ENCODE assay signal across 17 mouse cellular contexts in the genomic region with DNA sequence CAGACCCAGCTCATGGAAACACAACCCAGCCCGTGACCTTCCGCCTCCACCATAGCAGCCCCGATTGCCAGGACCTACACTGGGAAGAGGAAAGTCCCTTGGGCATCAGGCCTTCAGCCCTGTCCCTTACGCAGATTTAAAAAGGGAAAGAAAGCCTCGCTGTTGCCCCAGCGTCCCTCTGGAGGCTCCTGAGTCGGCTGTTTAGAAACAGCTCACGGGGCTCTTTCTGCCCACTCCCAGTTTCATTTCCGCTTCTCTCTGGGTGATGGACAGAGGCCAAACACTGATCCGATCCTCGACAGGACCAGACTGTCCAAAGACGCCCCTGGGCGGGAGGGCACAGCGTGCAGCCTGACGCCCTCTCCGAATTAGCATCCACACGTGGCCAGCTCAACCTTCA.
DNase-seq lines count a peak whose midpoint lies in the region; ATAC-seq and TF ChIP-seq lines count a peak whose summit lies in the region.
"Had no signal": no experiment of that assay in that cellular context is flagged by ENCODE, and none has a peak within 500 bp of the region (broad histone marks: within the 10 kb centered on the region; RNA-seq: fewer than 3 reads in every experiment).

No protein-coding gene starts in this region.

- no peak overlapping the region for H3K4me2 ChIP-seq in heart, postnatal 0 days (ENCODE audit: low read depth, low read length)
- no peak overlapping the region for H3K4me2 ChIP-seq in heart, embryonic 12.5 days
- no peak overlapping the region for H3K4me2 ChIP-seq in midbrain, postnatal 0 days (ENCODE audit: low read depth, low read length, poor library complexity, severe bottlenecking)
- H3K4me2 ChIP-seq in midbrain, embryonic 11.5 days, result no peak overlapping the region
- H3K4me2 ChIP-seq: forebrain, embryonic 13.5 days; midbrain, embryonic 15.5 days; stomach, embryonic 15.5 days had no signal

- no peak for TF ChIP-seq CTCF in heart, postnatal 0 days (IDR thresholded peaks at IDR 0.05; ENCODE audit: low read depth)
- TF ChIP-seq CTCF in midbrain, postnatal 0 days (IDR thresholded peaks at IDR 0.05), result no peak

- no peak overlapping the region for H3K4me3 ChIP-seq in heart, postnatal 0 days (ENCODE audit: low read depth, low read length)
- no peak overlapping the region for H3K4me3 ChIP-seq in heart, embryonic 12.5 days
- no peak overlapping the region for H3K4me3 ChIP-seq in midbrain, postnatal 0 days (ENCODE audit: low read depth, low read length)
- H3K4me3 ChIP-seq in midbrain, embryonic 11.5 days (ENCODE audit: low read depth, low read length), result no peak overlapping the region
- H3K4me3 ChIP-seq: forebrain, embryonic 13.5 days; hindbrain, embryonic 10.5 days; midbrain, embryonic 15.5 days; stomach, embryonic 15.5 days had no signal

- WGBS in heart, postnatal 0 days, result 81% methylated on average over 17 of the region's 17 CpGs
- WGBS in heart, embryonic 12.5 days, result 79% methylated on average over 17 of the region's 17 CpGs
- 83% methylated on average over 17 of the region's 17 CpGs for WGBS in midbrain, postnatal 0 days
- 90% methylated on average over 17 of the region's 17 CpGs for WGBS in midbrain, embryonic 11.5 days

- H3K27ac ChIP-seq in heart, postnatal 0 days (ENCODE audit: low read depth), result 0 out of 2 replicates have a peak overlapping the region, but pooled peaks have one; percentile 20
- H3K27ac ChIP-seq in heart, embryonic 12.5 days (ENCODE audit: poor library complexity, severe bottlenecking), result no peak overlapping the region
- H3K27ac ChIP-seq in midbrain, postnatal 0 days (ENCODE audit: low read depth, low read length), result no peak overlapping the region
- H3K27ac ChIP-seq in midbrain, embryonic 11.5 days (ENCODE audit: low read depth, low read length), result no peak overlapping the region
- H3K27ac ChIP-seq: forebrain, embryonic 13.5 days; hindbrain, embryonic 10.5 days; liver, embryonic 14.5 days; midbrain, embryonic 15.5 days; stomach, embryonic 15.5 days had no signal

- TF ChIP-seq EP300 in heart, postnatal 0 days (IDR thresholded peaks at IDR 0.05; ENCODE audit: low read depth), result no peak

- DNase-seq in heart, postnatal 0 days (ENCODE audit: low spot score), result no peak
- peak; percentile 24 for DNase-seq in midbrain, postnatal 0 days (ENCODE audit: low spot score)
- DNase-seq in midbrain, embryonic 11.5 days (ENCODE audit: low spot score, missing footprints), result no peak
- peak; percentile 52 for DNase-seq in skeletal muscle tissue, adult 2 months (ENCODE audit: low read depth, low spot score)
- DNase-seq: adrenal gland, adult 2 months; cerebellum, postnatal 36 days; left cerebral cortex, postnatal 4 days had no signal

- H3K27me3 ChIP-seq in heart, postnatal 0 days (ENCODE audit: control insufficient read depth, insufficient read depth, low read length), result no peaks in the 10 kb centered on the region
- H3K27me3 ChIP-seq in heart, embryonic 12.5 days (replicated peaks), result no peaks in the 10 kb centered on the region
- H3K27me3 ChIP-seq in midbrain, postnatal 0 days (ENCODE audit: insufficient read depth, low read length), result no peaks in the 10 kb centered on the region
- H3K27me3 ChIP-seq in midbrain, embryonic 11.5 days (ENCODE audit: control insufficient read depth, insufficient read depth, low read length), result no peaks in the 10 kb centered on the region
- H3K27me3 ChIP-seq: forebrain, embryonic 13.5 days; midbrain, embryonic 15.5 days; Patski; stomach, embryonic 15.5 days had no signal

- H3K4me1 ChIP-seq in heart, postnatal 0 days (ENCODE audit: control insufficient read depth, insufficient read depth), result no peaks in the 10 kb centered on the region
- no peaks in the 10 kb centered on the region for H3K4me1 ChIP-seq in heart, embryonic 12.5 days (replicated peaks)
- H3K4me1 ChIP-seq in midbrain, postnatal 0 days (ENCODE audit: insufficient read depth, low read length), result no peaks in the 10 kb centered on the region
- no peaks in the 10 kb centered on the region for H3K4me1 ChIP-seq in midbrain, embryonic 11.5 days (ENCODE audit: control insufficient read depth, insufficient read depth, low read length)
- H3K4me1 ChIP-seq: forebrain, embryonic 13.5 days; hindbrain, embryonic 10.5 days; midbrain, embryonic 15.5 days; stomach, embryonic 15.5 days had no signal

- H3K9me3 ChIP-seq in heart, postnatal 0 days (replicated peaks; ENCODE audit: control insufficient read depth, low read length), result no peaks in the 10 kb centered on the region
- 0 out of 2 replicates have a peak, but pooled peaks cover under 1% of the 10 kb centered on the region for H3K9me3 ChIP-seq in heart, embryonic 12.5 days (replicated peaks)
- H3K9me3 ChIP-seq in midbrain, postnatal 0 days (ENCODE audit: low read length), result no peaks in the 10 kb centered on the region
- H3K9me3 ChIP-seq in midbrain, embryonic 11.5 days (ENCODE audit: control insufficient read depth, low read length), result no peaks in the 10 kb centered on the region; the same call in 1 of the 2 replicates
- H3K9me3 ChIP-seq: midbrain, embryonic 15.5 days; stomach, embryonic 15.5 days had no signal

- H3K36me3 ChIP-seq in heart, postnatal 0 days (replicated peaks; ENCODE audit: control insufficient read depth, insufficient read depth, low read length), result peaks cover 72% of the 10 kb centered on the region
- peaks cover 92% of the 10 kb centered on the region for H3K36me3 ChIP-seq in heart, embryonic 12.5 days
- H3K36me3 ChIP-seq in midbrain, postnatal 0 days (ENCODE audit: insufficient read depth, low read length), result peaks cover 76% of the 10 kb centered on the region
- peaks cover 31% of the 10 kb centered on the region for H3K36me3 ChIP-seq in midbrain, embryonic 11.5 days (ENCODE audit: control insufficient read depth, insufficient read depth, low read length)

- no peak for ATAC-seq in heart, postnatal 0 days (ENCODE audit: insufficient read depth, low read depth)
- no peak for ATAC-seq in heart, embryonic 12.5 days (ENCODE audit: insufficient number of reproducible peaks, low FRiP score)
- ATAC-seq in midbrain, postnatal 0 days (ENCODE audit: low FRiP score), result no peak
- no peak for ATAC-seq in midbrain, embryonic 11.5 days (ENCODE audit: low FRiP score)
- ATAC-seq in common myeloid progenitor, adult 5-6 weeks (replicated peaks; ENCODE audit: low read depth, poor library complexity, severe bottlenecking), result peak; percentile 48
- ATAC-seq in activated CD4-positive, CD25-positive, alpha-beta regulatory T cell, adult 4 months, result no peak
- ATAC-seq: forebrain, embryonic 13.5 days; intestine, postnatal 0 days; midbrain, embryonic 15.5 days; Patski had no signal

- H3K9ac ChIP-seq in heart, postnatal 0 days (replicated peaks; ENCODE audit: low read depth, low read length), result no peak overlapping the region
- no peak overlapping the region for H3K9ac ChIP-seq in heart, embryonic 12.5 days
- no peak overlapping the region for H3K9ac ChIP-seq in midbrain, postnatal 0 days (replicated peaks; ENCODE audit: low read length, poor library complexity, severe bottlenecking)
- no peak overlapping the region for H3K9ac ChIP-seq in midbrain, embryonic 11.5 days (ENCODE audit: low read length)
- H3K9ac ChIP-seq: forebrain, embryonic 13.5 days; liver, embryonic 14.5 days; midbrain, embryonic 15.5 days; stomach, embryonic 15.5 days had no signal

Comparison
In these comparisons a context has a peak if more than half of its experiments do, and no peak if none do; other contexts are left out.
1. DNase-seq: peak in midbrain, postnatal 0 days (single experiment) and skeletal muscle tissue, adult 2 months (single experiment); none in heart, postnatal 0 days (single experiment) and midbrain, embryonic 11.5 days (single experiment).